Mouse (Mus musculus) brain, embryonic 14.5 days (tissue): ENCODE measurements around the gene Donson.

Experiments used
- CTCF ChIP-seq: fragments of 200-500 bp; IDR thresholded peaks from 2 replicates; pipeline ENCODE4 v1.5.1; 2012; ENCODE audit warnings: inconsistent platforms, mild to moderate bottlenecking, moderate library complexity, borderline replicate concordance; ENCODE audit not compliant: insufficient read depth, insufficient read length; ENCODE audit errors: extremely low read depth
- POLR2A ChIP-seq: fragments of 200-500 bp; IDR thresholded peaks from 2 replicates; pipeline ENCODE4 v1.6.1; 2012; ENCODE audit warnings: mild to moderate bottlenecking, inconsistent platforms, borderline replicate concordance; ENCODE audit not compliant: poor library complexity, insufficient read depth, insufficient read length, severe bottlenecking; ENCODE audit errors: extremely low read depth

GRCm38 (mm10) chr16:91695108-91695755 lies 6.7 kb upstream of the Donson start:
- TF ChIP-seq POLR2A (no peak), CTCF (no peak)
